Mouse (Mus musculus) hindbrain, postnatal 0 days (tissue): ENCODE measurements around the gene Sfxn3. TPM values are rescaled to one million over a fixed set of nuclear protein-coding genes. Genes with fewer than 3 reads are reported as not detected.
A peak's percentile ranks its signal among the peaks of the same experiment; 100 is the strongest.

Source experiments
- ATAC-seq: fragments of 200-750 bp; cut with Nextera tagmentation; 2 replicates; pipeline ENCODE4 v1.8.0; 2017; ENCODE audit warnings: mild to moderate bottlenecking, moderate TSS enrichment, moderate library complexity
- DNase-seq: peaks from one replicate; pipeline ENCODE4 v3.0.0-alpha.2; 2015; ENCODE audit warnings: low spot score
- H3K27ac ChIP-seq: fragments of 300-500 bp; sonication (generic); 2 replicates; pipeline ENCODE4 v1.5.1; 2014; ENCODE audit warnings: mild to moderate bottlenecking
- H3K27me3 ChIP-seq: fragments of 300-500 bp; sonication (generic); 2 replicates; pipeline ENCODE4 v1.6.1; 2014; ENCODE audit warnings: low read length, mixed read lengths; ENCODE audit not compliant: insufficient read depth
- H3K36me3 ChIP-seq: fragments of 300-500 bp; sonication (generic); 2 replicates; pipeline ENCODE4 v1.6.1; 2014; ENCODE audit warnings: low read length, mixed read lengths; ENCODE audit not compliant: insufficient read depth
- H3K4me1 ChIP-seq: fragments of 300-500 bp; sonication (generic); 2 replicates; pipeline ENCODE4 v1.6.1; 2014; ENCODE audit warnings: antibody characterized with exemption, low read length, mixed read lengths; ENCODE audit not compliant: insufficient read depth
- H3K4me2 ChIP-seq: fragments of 300-500 bp; sonication (generic); 2 replicates; pipeline ENCODE4 v1.6.1; 2014; ENCODE audit warnings: low read depth, mild to moderate bottlenecking, low read length, moderate library complexity, mixed read lengths
- H3K4me3 ChIP-seq: fragments of 300-500 bp; sonication (generic); 2 replicates; pipeline ENCODE4 v1.5.1; 2014; ENCODE audit warnings: low read length
- H3K9ac ChIP-seq: fragments of 300-500 bp; sonication (generic); replicated peaks from 2 replicates; pipeline ENCODE4 v1.6.1; 2014; ENCODE audit warnings: mild to moderate bottlenecking, low read length, moderate library complexity, mixed read lengths
- H3K9me3 ChIP-seq: fragments of 300-500 bp; sonication (generic); 2 replicates; pipeline ENCODE4 v1.6.1; 2016; ENCODE audit warnings: low read length, mixed read lengths
- CTCF ChIP-seq: IDR thresholded peaks from 2 replicates; pipeline ENCODE4 v1.5.1; 2016; ENCODE audit warnings: antibody characterized with exemption, control low read depth, low read depth
- WGBS: fragments of 180-500 bp; shearing (Covaris S2); extraction: QIAGEN DNeasy Blood & Tissue Kit; methylation state at CpG from one replicate; pipeline ENCODE4 v1.1.7; 2014; 5-methylcytosine and 5-hydroxymethylcytosine counted together
- polyA plus RNA-seq: library from polyadenylated mRNA; unstranded; fragments of >200 nt; fragmentation: Nextera tagmentation; extraction: Ambion mirVana; gene quantifications from 2 replicates; pipeline ENCODE4 v1.2.1, GENCODE M21; 2015
- total RNA-seq: library from RNA; depleted of rRNA; stranded (reverse); fragments of >200 nt; gene quantifications from 2 replicates; pipeline ENCODE4 v1.2.3, GENCODE M21; 2014

The Sfxn3 gene
- total and polyA plus RNA-seq, 2 experiments from 2014 or later: 63.9 to 77.3 TPM

GRCm38 (mm10) chr19:45049523-45049922, 2.2 kb downstream of the Sfxn3 start:
- peak overlapping the region; percentile 66; the same call in 1 of the 2 replicates for H3K9ac ChIP-seq
- TF ChIP-seq CTCF: no peak
- no peaks in the 10 kb centered on the region for H3K9me3 ChIP-seq
- no peaks in the 10 kb centered on the region for H3K27me3 ChIP-seq
- no peak for DNase-seq
- WGBS: 68% methylated on average over 9 of the region's 9 CpGs
- peaks cover 38% of the 10 kb centered on the region for H3K36me3 ChIP-seq
- peaks cover 8% of the 10 kb centered on the region; the same call in 1 of the 2 replicates for H3K4me1 ChIP-seq
- H3K4me3 ChIP-seq: no peak overlapping the region
- peak overlapping the region; percentile 87 for H3K4me2 ChIP-seq
- H3K27ac ChIP-seq: no peak overlapping the region
- ATAC-seq: no peak

DNA sequence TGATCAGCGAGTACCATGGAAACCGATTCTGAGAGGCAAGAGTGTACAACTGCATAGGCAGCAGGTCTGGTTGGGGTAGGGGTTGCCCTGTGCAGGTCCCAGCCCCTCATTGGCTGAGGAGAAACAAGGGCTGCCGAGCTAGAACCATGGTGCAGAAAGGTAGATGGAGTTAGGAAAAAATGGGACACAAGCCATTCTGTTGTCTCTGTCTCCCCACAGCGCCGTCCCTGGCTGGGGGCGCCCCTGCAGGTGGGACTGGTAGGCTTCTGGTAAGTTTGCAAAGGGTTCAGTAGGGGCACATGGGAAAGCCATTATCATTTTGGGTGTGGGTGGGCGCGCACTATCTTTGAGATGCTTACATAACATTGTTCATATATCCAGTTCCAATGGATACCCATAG, 6.1 kb downstream of the Sfxn3 start:
- Histone ChIP-seq H3K9me3 (no peaks in the 10 kb centered on the region), H3K27me3 (no peaks in the 10 kb centered on the region), H3K4me2 (no peak overlapping the region), H3K4me3 (no peak overlapping the region), H3K27ac (no peak overlapping the region), H3K36me3 (peaks cover 46% of the 10 kb centered on the region), H3K9ac (no peak overlapping the region), H3K4me1 (peaks cover 10% of the 10 kb centered on the region; the same call in 1 of the 2 replicates)
- DNase-seq (no peak), ATAC-seq (no peak)
- TF ChIP-seq CTCF: no peak
- 88% methylated on average over 8 of the region's 8 CpGs for WGBS

DNA sequence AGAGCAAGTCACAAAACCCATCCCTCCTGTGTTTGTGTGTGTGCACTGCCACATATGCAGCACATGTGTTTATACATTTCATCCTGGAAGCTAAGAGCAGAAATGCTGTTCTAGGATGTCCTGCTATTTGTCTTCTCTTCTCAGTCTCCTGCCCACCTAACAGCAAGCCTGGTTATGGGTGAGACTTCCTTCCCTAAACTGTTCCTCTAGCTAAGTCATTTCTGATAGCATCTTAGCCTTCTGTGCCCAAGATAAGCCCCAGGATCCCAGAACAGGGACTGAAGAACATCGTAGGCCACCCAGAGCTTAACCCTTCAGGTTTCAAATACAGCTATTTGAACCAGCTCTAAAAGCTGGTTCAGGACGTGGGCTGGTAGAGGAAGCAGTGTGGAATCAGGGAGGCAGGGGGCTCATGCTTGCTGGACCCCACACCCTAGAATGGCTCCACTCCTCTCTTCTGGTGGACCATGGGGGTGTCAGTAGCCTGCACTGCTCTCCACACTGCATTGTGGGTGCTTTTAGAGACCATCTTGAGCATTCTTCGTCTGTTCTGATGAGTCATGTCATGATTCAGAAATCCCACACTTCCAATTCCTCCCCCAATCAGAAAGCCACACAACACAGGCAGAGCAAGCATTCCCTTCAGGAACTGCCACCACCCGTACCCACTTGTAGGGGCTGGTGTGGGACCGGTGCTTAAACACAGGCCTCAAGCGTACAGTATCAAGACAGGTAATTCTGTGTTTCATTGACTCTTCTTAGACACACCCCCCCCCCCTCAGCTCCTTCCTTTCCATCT, 7.8 kb downstream of the Sfxn3 start:
- peaks cover 46% of the 10 kb centered on the region for H3K36me3 ChIP-seq
- 87% methylated on average over 6 of the region's 6 CpGs for WGBS
- H3K9ac ChIP-seq: no peak overlapping the region
- H3K4me1 ChIP-seq: peaks cover 15% of the 10 kb centered on the region
- no peak overlapping the region for H3K27ac ChIP-seq
- no peaks in the 10 kb centered on the region for H3K27me3 ChIP-seq
- ATAC-seq (no peak), DNase-seq (no peak)
- no peak overlapping the region for H3K4me2 ChIP-seq
- no peaks in the 10 kb centered on the region for H3K9me3 ChIP-seq
- H3K4me3 ChIP-seq: no peak overlapping the region
- TF ChIP-seq CTCF: no peak

DNA sequence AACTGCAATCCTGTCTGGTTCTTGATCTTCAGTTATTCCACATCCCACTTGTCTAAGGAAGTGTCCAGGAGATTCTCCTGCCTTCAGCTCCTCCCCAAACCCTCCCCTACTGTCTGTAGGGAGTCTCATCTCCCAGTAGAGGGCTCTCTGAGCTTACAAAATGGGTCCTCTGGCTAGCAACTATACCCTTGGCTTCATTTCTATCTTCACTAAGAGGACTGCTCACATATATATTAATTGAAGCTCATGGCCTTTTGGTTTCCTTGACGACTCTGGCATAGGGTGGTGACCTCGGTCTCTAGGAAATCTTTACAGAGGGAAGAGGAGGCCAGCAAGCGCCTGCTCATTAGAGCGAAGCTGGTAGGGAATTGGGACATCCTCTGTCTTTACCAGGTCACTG, 9.1 kb downstream of the Sfxn3 start:
- Histone ChIP-seq H3K27ac (peak overlapping the region; percentile 91), H3K9ac (no peak overlapping the region), H3K4me2 (no peak overlapping the region), H3K36me3 (peaks cover 35% of the 10 kb centered on the region), H3K27me3 (no peaks in the 10 kb centered on the region), H3K9me3 (no peaks in the 10 kb centered on the region), H3K4me3 (no peak overlapping the region), H3K4me1 (peaks cover 15% of the 10 kb centered on the region)
- peak; percentile 70 for TF ChIP-seq CTCF
- 24% methylated on average over 4 of the region's 4 CpGs for whole genome bisulfite sequencing
- peak; percentile 77 for DNase-seq
- ATAC-seq: peak; percentile 13; the same call in 1 of the 2 replicates

DNA sequence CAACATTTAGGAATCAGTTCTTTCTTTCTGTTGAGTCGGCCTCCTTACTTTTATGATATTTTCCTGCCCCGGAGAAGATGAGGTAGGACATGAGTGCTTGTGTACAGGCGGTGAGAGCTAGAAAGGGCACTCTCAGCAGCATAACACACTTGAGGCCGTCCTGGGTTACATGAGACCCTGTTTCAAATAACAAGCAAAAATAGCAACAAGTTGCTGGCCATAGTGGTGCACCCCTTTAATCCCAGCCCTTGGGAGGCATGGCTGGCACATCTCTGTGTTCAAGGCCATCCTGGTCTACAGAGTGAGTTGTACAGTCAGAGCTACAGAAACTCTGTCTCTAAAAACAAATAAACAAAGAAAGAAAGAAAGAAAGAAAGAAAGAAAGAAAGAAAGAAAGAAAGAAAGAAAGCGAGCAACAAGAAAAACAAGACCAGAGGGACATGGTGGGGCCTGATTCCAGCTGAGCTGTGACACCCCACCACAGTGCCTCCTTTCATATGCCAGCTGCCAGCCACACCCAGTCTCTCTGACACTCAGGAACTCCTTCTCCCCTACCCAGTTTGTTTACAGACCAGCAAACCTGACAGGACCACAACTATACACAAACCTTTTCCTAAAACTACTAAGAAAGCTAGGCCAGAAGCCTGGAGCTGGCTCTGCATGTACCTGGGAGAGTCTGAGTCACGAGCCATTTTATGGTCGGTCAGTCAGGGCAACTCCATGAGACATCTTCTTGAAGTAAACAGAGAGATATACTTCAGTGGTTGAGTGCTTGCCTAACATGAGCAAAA, 9.8 kb downstream of the Sfxn3 start:
- Histone ChIP-seq H3K4me1 (peaks cover 15% of the 10 kb centered on the region), H3K36me3 (peaks cover 28% of the 10 kb centered on the region), H3K4me2 (peak overlapping the region; percentile 60), H3K9me3 (no peaks in the 10 kb centered on the region), H3K9ac (peak overlapping the region; percentile 68; the same call in 1 of the 2 replicates), H3K27ac (peak overlapping the region; percentile 91), H3K4me3 (no peak overlapping the region), H3K27me3 (no peaks in the 10 kb centered on the region)
- TF ChIP-seq CTCF: no peak
- WGBS: 74% methylated on average over 7 of the region's 7 CpGs
- ATAC-seq: no peak
- peak; percentile 9 for DNase-seq

GRCm38 (mm10) chr19:45057724-45058112, 10.4 kb downstream of the Sfxn3 start:
- 48% methylated on average over 7 of the region's 7 CpGs for WGBS
- TF ChIP-seq CTCF: no peak
- Histone ChIP-seq H3K9ac (peak overlapping the region; percentile 68; the same call in 1 of the 2 replicates), H3K27me3 (no peaks in the 10 kb centered on the region), H3K36me3 (peaks cover 23% of the 10 kb centered on the region), H3K27ac (peak overlapping the region; percentile 91), H3K9me3 (no peaks in the 10 kb centered on the region), H3K4me3 (peak overlapping the region; percentile 45), H3K4me1 (peaks cover 15% of the 10 kb centered on the region), H3K4me2 (peak overlapping the region; percentile 60)
- no peak for ATAC-seq
- DNase-seq: no peak
